Mouse (Mus musculus) embryonic facial prominence, embryonic 14.5 days (tissue): ENCODE results near the gene Cbfa2t2. TPM values are rescaled to one million over a fixed set of nuclear protein-coding genes. Genes with fewer than 3 reads are reported as not detected.

ENCODE experiments used
- ATAC-seq: fragments of 200-750 bp; cut with Nextera tagmentation; 2 replicates; pipeline ENCODE4 v1.8.0; 2017; ENCODE audit warnings: low read depth, moderate number of reproducible peaks, moderate TSS enrichment
- DNase-seq: peaks from one replicate; pipeline ENCODE4 v3.0.0-alpha.2; 2015; ENCODE audit warnings: low spot score
- H3K27ac ChIP-seq: fragments of 300-500 bp; sonication (generic); replicated peaks from 2 replicates; pipeline ENCODE4 v1.5.1; 2014; ENCODE audit warnings: low read depth, mild to moderate bottlenecking, low read length, moderate library complexity
- H3K27me3 ChIP-seq: fragments of 300-500 bp; sonication (generic); replicated peaks from 2 replicates; pipeline ENCODE4 v1.6.1; 2014; ENCODE audit warnings: low read length; ENCODE audit not compliant: control insufficient read depth, insufficient read depth
- H3K36me3 ChIP-seq: fragments of 300-500 bp; sonication (generic); 2 replicates; pipeline ENCODE4 v1.6.1; 2014; ENCODE audit warnings: low read length, mixed read lengths; ENCODE audit not compliant: control insufficient read depth, insufficient read depth
- H3K4me1 ChIP-seq: fragments of 300-500 bp; sonication (generic); 2 replicates; pipeline ENCODE4 v1.6.1; 2014; ENCODE audit warnings: antibody characterized with exemption, low read length; ENCODE audit not compliant: control insufficient read depth, insufficient read depth
- H3K4me2 ChIP-seq: fragments of 300-500 bp; sonication (generic); 2 replicates; pipeline ENCODE4 v1.6.1; 2014; ENCODE audit warnings: low read depth, mild to moderate bottlenecking, low read length, moderate library complexity, mixed read lengths
- H3K4me3 ChIP-seq: fragments of 300-500 bp; sonication (generic); 2 replicates; pipeline ENCODE4 v1.5.1; 2014; ENCODE audit warnings: low read depth, mild to moderate bottlenecking, low read length
- H3K9ac ChIP-seq: fragments of 300-500 bp; sonication (generic); 2 replicates; pipeline ENCODE4 v1.6.1; 2014; ENCODE audit warnings: low read depth, mild to moderate bottlenecking, low read length, moderate library complexity, mixed read lengths
- H3K9me3 ChIP-seq: fragments of 300-500 bp; sonication (generic); 2 replicates; pipeline ENCODE4 v1.6.1; 2016; ENCODE audit warnings: low read length; ENCODE audit not compliant: control insufficient read depth
- WGBS: fragments of 180-500 bp; shearing (Covaris S2); extraction: QIAGEN DNeasy Blood & Tissue Kit; methylation state at CpG from one replicate; pipeline ENCODE4 v1.1.7; 2014; 5-methylcytosine and 5-hydroxymethylcytosine counted together
- polyA plus RNA-seq: library from polyadenylated mRNA; unstranded; fragments of >200 nt; fragmentation: Nextera tagmentation; extraction: Ambion mirVana; gene quantifications from 2 replicates; pipeline ENCODE4 v1.2.1, GENCODE M21; 2014

The Cbfa2t2 gene
- polyA plus RNA-seq, 1 experiment from 2014 or later: 31.5 TPM

- Histone ChIP-seq H3K27ac (no peak overlapping the region), H3K36me3 (peaks cover 22% of the 10 kb centered on the region; the same call in 1 of the 2 replicates), H3K4me1 (no peaks in the 10 kb centered on the region), H3K9me3 (no peaks in the 10 kb centered on the region), H3K4me2 (no peak overlapping the region), H3K9ac (no peak overlapping the region), H3K4me3 (no peak overlapping the region), H3K27me3 (no peaks in the 10 kb centered on the region)
- no peak for DNase-seq
- 49% methylated on average over 5 of the region's 5 CpGs for WGBS
- ATAC-seq: no peak
Observed at GRCm38 (mm10) chr2:154498571-154498970, 62.3 kb downstream of the Cbfa2t2 start.

GRCm38 (mm10) chr2:154499717-154500247 lies 63.5 kb downstream of the Cbfa2t2 start:
- DNase-seq (no peak), ATAC-seq (no peak)
- WGBS: 93% methylated on average over 2 of the region's 2 CpGs
- peaks cover 26% of the 10 kb centered on the region for H3K36me3 ChIP-seq
- H3K4me3 ChIP-seq: no peak overlapping the region
- no peak overlapping the region for H3K4me2 ChIP-seq
- no peak overlapping the region for H3K27ac ChIP-seq
- H3K27me3 ChIP-seq: no peaks in the 10 kb centered on the region
- no peaks in the 10 kb centered on the region for H3K9me3 ChIP-seq
- H3K4me1 ChIP-seq: no peaks in the 10 kb centered on the region
- H3K9ac ChIP-seq: no peak overlapping the region

- DNase-seq (no peak), ATAC-seq (no peak)
- H3K9me3 ChIP-seq: no peaks in the 10 kb centered on the region
- H3K27ac ChIP-seq: no peak overlapping the region
- 92% methylated on average over 3 of the region's 3 CpGs for WGBS
- H3K4me1 ChIP-seq: no peaks in the 10 kb centered on the region
- no peak overlapping the region for H3K4me2 ChIP-seq
- H3K36me3 ChIP-seq: peaks cover 34% of the 10 kb centered on the region
- H3K27me3 ChIP-seq: no peaks in the 10 kb centered on the region
- no peak overlapping the region for H3K4me3 ChIP-seq
- H3K9ac ChIP-seq: no peak overlapping the region
Observed at GRCm38 (mm10) chr2:154500758-154501157, 64.5 kb downstream of the Cbfa2t2 start.

GRCm38 (mm10) chr2:154507076-154507475 lies 70.8 kb downstream of the Cbfa2t2 start:
- H3K4me2 ChIP-seq: no peak overlapping the region
- H3K27ac ChIP-seq: no peak overlapping the region
- 82% methylated on average over 2 of the region's 2 CpGs for WGBS
- no peaks in the 10 kb centered on the region for H3K27me3 ChIP-seq
- H3K9me3 ChIP-seq: no peaks in the 10 kb centered on the region
- H3K4me3 ChIP-seq: no peak overlapping the region
- ATAC-seq (no peak), DNase-seq (no peak)
- H3K4me1 ChIP-seq: no peaks in the 10 kb centered on the region
- H3K36me3 ChIP-seq: peaks cover 58% of the 10 kb centered on the region
- no peak overlapping the region for H3K9ac ChIP-seq

GRCm38 (mm10) chr2:154507566-154508283 lies 71.4 kb downstream of the Cbfa2t2 start:
- H3K4me3 ChIP-seq: no peak overlapping the region
- H3K27me3 ChIP-seq: no peaks in the 10 kb centered on the region
- no peaks in the 10 kb centered on the region for H3K9me3 ChIP-seq
- no peaks in the 10 kb centered on the region for H3K4me1 ChIP-seq
- no peak overlapping the region for H3K27ac ChIP-seq
- H3K4me2 ChIP-seq: no peak overlapping the region
- H3K9ac ChIP-seq: no peak overlapping the region
- 78% methylated on average over 9 of the region's 9 CpGs for WGBS
- ATAC-seq (no peak), DNase-seq (peak; percentile 11)
- H3K36me3 ChIP-seq: peaks cover 64% of the 10 kb centered on the region

- H3K27me3 ChIP-seq: no peaks in the 10 kb centered on the region
- no peaks in the 10 kb centered on the region for H3K4me1 ChIP-seq
- no peaks in the 10 kb centered on the region for H3K9me3 ChIP-seq
- H3K36me3 ChIP-seq: peaks cover 64% of the 10 kb centered on the region
- no peak for DNase-seq
- ATAC-seq: no peak
- 81% methylated on average over 4 of the region's 4 CpGs for WGBS
- no peak overlapping the region for H3K4me2 ChIP-seq
- no peak overlapping the region for H3K27ac ChIP-seq
- no peak overlapping the region for H3K4me3 ChIP-seq
- H3K9ac ChIP-seq: no peak overlapping the region
Observed at GRCm38 (mm10) chr2:154508450-154508849, 72.2 kb downstream of the Cbfa2t2 start.

- 93% methylated on average over 3 of the region's 3 CpGs for WGBS
- Histone ChIP-seq H3K27me3 (no peaks in the 10 kb centered on the region), H3K4me3 (no peak overlapping the region), H3K27ac (no peak overlapping the region), H3K9ac (no peak overlapping the region), H3K9me3 (no peaks in the 10 kb centered on the region), H3K36me3 (peaks cover 63% of the 10 kb centered on the region), H3K4me2 (no peak overlapping the region), H3K4me1 (no peaks in the 10 kb centered on the region)
- DNase-seq (no peak), ATAC-seq (no peak)
Observed at GRCm38 (mm10) chr2:154510141-154510540, 73.9 kb downstream of the Cbfa2t2 start.

GRCm38 (mm10) chr2:154516944-154517343 lies 80.7 kb downstream of the Cbfa2t2 start:
- ATAC-seq: no peak
- 81% methylated on average over 3 of the region's 3 CpGs for WGBS
- Histone ChIP-seq H3K36me3 (peaks cover 53% of the 10 kb centered on the region), H3K27me3 (no peaks in the 10 kb centered on the region), H3K4me1 (no peaks in the 10 kb centered on the region), H3K4me3 (no peak overlapping the region), H3K4me2 (no peak overlapping the region), H3K27ac (no peak overlapping the region), H3K9ac (no peak overlapping the region), H3K9me3 (no peaks in the 10 kb centered on the region)
- DNase-seq: no peak

GRCm38 (mm10) chr2:154517424-154517823 lies 81.1 kb downstream of the Cbfa2t2 start:
- no peak for ATAC-seq

More at GRCm38 (mm10) chr2:154517424-154517823, 81.1 kb downstream of the Cbfa2t2 start:
- Histone ChIP-seq H3K4me3 (no peak overlapping the region), H3K27me3 (no peaks in the 10 kb centered on the region), H3K9me3 (no peaks in the 10 kb centered on the region), H3K4me1 (no peaks in the 10 kb centered on the region), H3K36me3 (peaks cover 53% of the 10 kb centered on the region), H3K4me2 (no peak overlapping the region), H3K9ac (no peak overlapping the region), H3K27ac (no peak overlapping the region)
- WGBS: 90% methylated on average over 5 of the region's 5 CpGs
- no peak for DNase-seq
